Mouse (Mus musculus): Measurements from ENCODE around the gene Cracr2a.

Gene Cracr2a

GRCm38 (mm10) chr6:127714906-127715305 lies 153.8 kb downstream of the Cracr2a start:
- DNase-seq, result no peak

- no peak for DNase-seq
These were observed 154.3 kb downstream of the Cracr2a start for GRCm38 (mm10) chr6:127715428-127715827.

GRCm38 (mm10) chr6:127717239-127718137 lies 156.3 kb downstream of the Cracr2a start:
- DNase-seq, result no peak

GRCm38 (mm10) chr6:127719875-127720274 lies 158.7 kb downstream of the Cracr2a start:
- DNase-seq, result no peak

GRCm38 (mm10) chr6:127723126-127723525 lies 162.0 kb downstream of the Cracr2a start:
- no peak for DNase-seq
